ENCODE assay signal across 31 mouse cellular contexts in the genomic region with DNA sequence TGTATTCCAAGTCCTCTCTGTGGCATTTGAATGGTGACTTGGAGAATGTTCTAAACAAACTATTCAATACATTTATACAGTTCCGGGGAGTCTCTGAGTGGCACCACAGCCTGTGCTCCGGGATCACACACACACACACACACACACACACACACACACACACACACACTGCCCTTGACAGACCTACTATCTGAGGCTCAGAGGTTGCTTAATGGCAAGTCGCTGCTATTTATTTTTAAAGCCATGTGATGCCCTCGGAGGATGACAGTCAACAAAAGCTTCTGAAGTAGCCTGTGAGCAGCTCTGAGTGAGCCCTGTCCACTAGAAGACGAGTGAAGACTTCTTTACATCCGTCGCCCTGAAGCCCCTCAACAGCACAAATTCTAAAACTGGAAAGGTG.
DNase-seq lines count a peak whose midpoint lies in the region; ATAC-seq and TF ChIP-seq lines count a peak whose summit lies in the region.
"Had no signal": no experiment of that assay in that cellular context is flagged by ENCODE, and none has a peak within 500 bp of the region (broad histone marks: within the 10 kb centered on the region; RNA-seq: fewer than 3 reads in every experiment).

No protein-coding gene starts in this region.

- H3K27me3 ChIP-seq in heart, embryonic 13.5 days (replicated peaks) = no peaks in the 10 kb centered on the region
- H3K27me3 ChIP-seq in liver, embryonic 16.5 days (ENCODE audit: control insufficient read depth, insufficient read depth, low read depth, low read length) = no peaks in the 10 kb centered on the region
- H3K27me3 ChIP-seq: embryonic facial prominence, embryonic 12.5 days; forebrain, embryonic 15.5 days; heart, embryonic 15.5 days; hindbrain, embryonic 12.5 days; intestine, embryonic 15.5 days; megakaryocyte, embryonic 14.5 days; midbrain, embryonic 12.5 days; neural tube, embryonic 12.5 days had no signal

- 50% methylated on average over 7 of the region's 7 CpGs for WGBS in heart, embryonic 13.5 days
- 75% methylated on average over 7 of the region's 7 CpGs for WGBS in liver, embryonic 16.5 days (ENCODE audit: insufficient replicate concordance)

- H3K27ac ChIP-seq in gastrocnemius, adult 2 months = peak overlapping the region; percentile 41; the same call in 1 of the 2 replicates
- peak overlapping the region; percentile 5; the same call in 1 of the 2 replicates for H3K27ac ChIP-seq in heart, embryonic 13.5 days (replicated peaks)
- no peak overlapping the region for H3K27ac ChIP-seq in liver, embryonic 16.5 days (ENCODE audit: low read length)
- H3K27ac ChIP-seq: embryonic facial prominence, embryonic 12.5 days; forebrain, embryonic 10.5 days; forebrain, embryonic 15.5 days; heart, embryonic 15.5 days; hindbrain, embryonic 12.5 days; hindbrain, postnatal 0 days; intestine, embryonic 15.5 days; midbrain, embryonic 12.5 days; neural tube, embryonic 12.5 days had no signal

- no peak overlapping the region for H3K4me2 ChIP-seq in heart, embryonic 13.5 days
- no peak overlapping the region for H3K4me2 ChIP-seq in liver, embryonic 16.5 days (ENCODE audit: low read depth, low read length)
- H3K4me2 ChIP-seq: embryonic facial prominence, embryonic 12.5 days; forebrain, embryonic 15.5 days; heart, embryonic 15.5 days; hindbrain, embryonic 12.5 days; intestine, embryonic 15.5 days; midbrain, embryonic 12.5 days; neural tube, embryonic 12.5 days had no signal

- H3K9me3 ChIP-seq in heart, embryonic 13.5 days = no peaks in the 10 kb centered on the region
- no peaks in the 10 kb centered on the region for H3K9me3 ChIP-seq in liver, embryonic 16.5 days (replicated peaks; ENCODE audit: control insufficient read depth, low read length)
- H3K9me3 ChIP-seq: embryonic facial prominence, embryonic 12.5 days; forebrain, embryonic 10.5 days; forebrain, embryonic 15.5 days; heart, embryonic 15.5 days; hindbrain, embryonic 12.5 days; intestine, embryonic 15.5 days; megakaryocyte, embryonic 14.5 days; midbrain, embryonic 12.5 days; neural tube, embryonic 12.5 days had no signal

- peaks cover 60% of the 10 kb centered on the region for H3K4me1 ChIP-seq in heart, embryonic 13.5 days
- peaks cover 6% of the 10 kb centered on the region for H3K4me1 ChIP-seq in liver, embryonic 16.5 days (ENCODE audit: control insufficient read depth, low read depth, low read length)
- H3K4me1 ChIP-seq: megakaryocyte, embryonic 14.5 days had no signal

- ATAC-seq in heart, embryonic 13.5 days (ENCODE audit: extremely low read depth, insufficient number of reproducible peaks, low FRiP score, low TSS enrichment) = no peak
- ATAC-seq in liver, embryonic 16.5 days (ENCODE audit: low read depth) = peak; percentile 49
- ATAC-seq: CD4-positive, CD25-positive, alpha-beta regulatory T cell, adult 4 months; forebrain, embryonic 15.5 days; hindbrain, postnatal 0 days; intestine, embryonic 15.5 days; lung, postnatal 0 days had no signal

- no peak for TF ChIP-seq CTCF in gastrocnemius, adult 2 months (IDR thresholded peaks at IDR 0.05)

- H3K9ac ChIP-seq in heart, embryonic 13.5 days = no peak overlapping the region
- no peak overlapping the region for H3K9ac ChIP-seq in liver, embryonic 16.5 days (ENCODE audit: low read depth, low read length)
- H3K9ac ChIP-seq: embryonic facial prominence, embryonic 12.5 days; forebrain, embryonic 15.5 days; heart, embryonic 15.5 days; hindbrain, embryonic 12.5 days; intestine, embryonic 15.5 days; midbrain, embryonic 12.5 days; neural tube, embryonic 12.5 days had no signal

- intact Hi-C loops in gastrocnemius, adult 2 months (cut with DNase I) = no loop called here
- intact Hi-C loops in gastrocnemius, postnatal 36 days (cut with DNase I) = no loop called here

- no peaks in the 10 kb centered on the region; the same call in 1 of the 2 replicates for H3K36me3 ChIP-seq in heart, embryonic 13.5 days
- no peaks in the 10 kb centered on the region for H3K36me3 ChIP-seq in liver, embryonic 16.5 days (ENCODE audit: control insufficient read depth, insufficient read depth)
- H3K36me3 ChIP-seq: embryonic facial prominence, embryonic 12.5 days; forebrain, embryonic 10.5 days; forebrain, embryonic 15.5 days; heart, embryonic 15.5 days; hindbrain, embryonic 12.5 days; intestine, embryonic 15.5 days; midbrain, embryonic 12.5 days; neural tube, embryonic 12.5 days had no signal

- no peak for DNase-seq in gastrocnemius, adult 2 months
- no peak for DNase-seq in gastrocnemius, postnatal 36 days
- no peak for DNase-seq in heart, postnatal 4 days
- DNase-seq in liver = no peak
- no peak for DNase-seq in retina, postnatal 1 day
- DNase-seq: cerebellum, adult 11-12 months; cerebellum, adult 9-11 months; embryo, embryonic 11 days; kidney, adult 8-10 months; layer of hippocampus, postnatal 36 days; left cerebral cortex, postnatal 4 days; lung, adult 18-20 months; lung, postnatal 4 days; right cerebral cortex, postnatal 4 days; thymus, adult 2 months; thymus, postnatal 36 days had no signal

- no peak overlapping the region for H3K4me3 ChIP-seq in gastrocnemius, adult 2 months
- no peak overlapping the region for H3K4me3 ChIP-seq in heart, embryonic 13.5 days
- H3K4me3 ChIP-seq in liver, embryonic 16.5 days (ENCODE audit: low read depth, low read length) = no peak overlapping the region
- H3K4me3 ChIP-seq: embryonic facial prominence, embryonic 12.5 days; forebrain, embryonic 10.5 days; forebrain, embryonic 15.5 days; heart, embryonic 15.5 days; hindbrain, embryonic 12.5 days; intestine, embryonic 15.5 days; megakaryocyte, embryonic 14.5 days; midbrain, embryonic 12.5 days; myocyte; neural tube, embryonic 12.5 days had no signal
